Mouse (Mus musculus) CH12.LX (cell line): ENCODE results near the gene March1. TPM values are rescaled to one million over a fixed set of nuclear protein-coding genes. Genes with fewer than 3 reads are reported as not detected.

Experiments
- DNase-seq: peaks from one replicate; pipeline ENCODE4 v3.0.0-alpha.2; 2013; ENCODE audit errors: extremely low read depth
- H3K27ac ChIP-seq: 2 replicates; pipeline ENCODE4 v1.5.1; 2012; ENCODE audit warnings: low read depth, mild to moderate bottlenecking, control low read depth, moderate library complexity; ENCODE audit not compliant: insufficient read depth
- H3K27me3 ChIP-seq: replicated peaks from 2 replicates; pipeline ENCODE3; 2012; ENCODE audit warnings: inconsistent platforms
- H3K36me3 ChIP-seq, 2 experiments: replicated peaks in 1 of 2; 2 replicates each; pipeline versions ENCODE3 to v1.6.1; 2012; ENCODE audit warnings: inconsistent platforms in 1 of 2, low read length in 1 of 2, mild to moderate bottlenecking in 1 of 2, mixed read lengths in 1 of 2, moderate library complexity in 1 of 2; ENCODE audit not compliant: control insufficient read depth in 1 of 2, insufficient read depth in 1 of 2
- H3K4me1 ChIP-seq, 2 experiments: 2 replicates each; pipeline ENCODE4 v1.6.1; 2012; ENCODE audit warnings: inconsistent platforms in 1 of 2, moderate library complexity in 1 of 2; ENCODE audit not compliant: insufficient read depth in 2 of 2, control insufficient read depth in 1 of 2
- H3K4me2 ChIP-seq: 2 replicates; pipeline ENCODE4 v1.6.1; 2012; ENCODE audit warnings: low read depth, mild to moderate bottlenecking, control low read depth; ENCODE audit not compliant: poor library complexity, insufficient read depth, severe bottlenecking
- H3K4me3 ChIP-seq, 3 experiments: fragments of 150-350 bp in 1 of 3; sonication (generic) in 1 of 3; replicated peaks in 1 of 3; 2 replicates each; pipeline versions ENCODE3 to v1.5.1; 2011 to 2012; ENCODE audit warnings: low read depth in 2 of 3, low read length in 2 of 3, mild to moderate bottlenecking in 2 of 3, moderate library complexity in 2 of 3, control low read depth in 1 of 3, improper control_type of control experiment in 1 of 3, inconsistent platforms in 1 of 3, mixed read lengths in 1 of 3; ENCODE audit not compliant: poor library complexity in 1 of 3
- H3K79me2 ChIP-seq: replicated peaks from 2 replicates; pipeline ENCODE4 v1.6.1; 2012; ENCODE audit warnings: mild to moderate bottlenecking, moderate library complexity; ENCODE audit not compliant: control insufficient read depth, poor library complexity, insufficient read depth, severe bottlenecking; ENCODE audit errors: extremely low read depth
- H3K9ac ChIP-seq: 2 replicates; pipeline ENCODE4 v1.6.1; 2012; ENCODE audit warnings: low read depth, mild to moderate bottlenecking, control low read depth, moderate library complexity; ENCODE audit not compliant: insufficient read depth
- H3K9me3 ChIP-seq: replicated peaks from 2 replicates; pipeline ENCODE3; 2012; ENCODE audit warnings: low read length, inconsistent platforms, mixed read lengths
- BHLHE40 ChIP-seq: IDR thresholded peaks from 2 replicates; pipeline ENCODE4 v1.6.1; 2011; ENCODE audit warnings: mild to moderate bottlenecking, low read depth, low read length, improper control_type of control experiment
- CTCF ChIP-seq, 2 experiments: IDR thresholded peaks in 1 of 2; conservative IDR thresholded peaks in 1 of 2; 2 replicates each; pipeline ENCODE4 v1.5.1; 2011 to 2012; ENCODE audit warnings: low read depth in 2 of 2, low read length in 2 of 2, improper control_type of control experiment in 1 of 2, inconsistent platforms in 1 of 2, mild to moderate bottlenecking in 1 of 2, moderate library complexity in 1 of 2
- ETS1 ChIP-seq: conservative IDR thresholded peaks from 2 replicates; pipeline ENCODE4 v1.6.1; 2012; ENCODE audit warnings: low read depth, mild to moderate bottlenecking, inconsistent platforms, low read length, improper control_type of control experiment, moderate library complexity
- JUN ChIP-seq: IDR thresholded peaks from 2 replicates; pipeline ENCODE4 v1.6.1; 2011; ENCODE audit warnings: low read depth, mild to moderate bottlenecking, low read length, improper control_type of control experiment, moderate library complexity; ENCODE audit not compliant: insufficient read depth
- JUND ChIP-seq: conservative IDR thresholded peaks from 2 replicates; pipeline ENCODE4 v1.6.1; 2011; ENCODE audit warnings: low read depth, low read length, improper control_type of control experiment
- KAT2A ChIP-seq: IDR thresholded peaks from 2 replicates; pipeline ENCODE4 v1.6.1; 2012; ENCODE audit warnings: low read length, improper control_type of control experiment, inconsistent platforms; ENCODE audit not compliant: insufficient replicate concordance
- MAFK ChIP-seq: IDR thresholded peaks from 2 replicates; pipeline ENCODE4 v1.6.1; 2011; ENCODE audit warnings: low read length, improper control_type of control experiment; ENCODE audit not compliant: insufficient replicate concordance
- MEF2A ChIP-seq: IDR thresholded peaks from 2 replicates; pipeline ENCODE4 v1.6.1; 2014; ENCODE audit warnings: low read depth, mild to moderate bottlenecking, inconsistent platforms, low read length, improper control_type of control experiment, borderline replicate concordance
- NRF1 ChIP-seq: IDR thresholded peaks from 2 replicates; pipeline ENCODE4 v1.6.1; 2014; ENCODE audit warnings: low read depth, mild to moderate bottlenecking, inconsistent platforms, low read length, improper control_type of control experiment, moderate library complexity
- PAX5 ChIP-seq: IDR thresholded peaks from 2 replicates; pipeline ENCODE4 v1.6.1; 2012; ENCODE audit warnings: low read length, inconsistent platforms, mixed read lengths
- POLR2A ChIP-seq: IDR thresholded peaks from 2 replicates; pipeline ENCODE4 v1.6.1; 2011; ENCODE audit warnings: low read depth, mild to moderate bottlenecking, improper control_type of control experiment, low read length
- RAD21 ChIP-seq: IDR thresholded peaks from 2 replicates; pipeline ENCODE4 v1.6.1; 2011; ENCODE audit warnings: low read depth, mild to moderate bottlenecking, low read length, improper control_type of control experiment, moderate library complexity
- RCOR1 ChIP-seq: conservative IDR thresholded peaks from 2 replicates; pipeline ENCODE4 v1.6.1; 2012; ENCODE audit warnings: low read depth, mild to moderate bottlenecking, inconsistent platforms, low read length, improper control_type of control experiment
- SIN3A ChIP-seq: IDR thresholded peaks from 2 replicates; pipeline ENCODE4 v1.6.1; 2012; ENCODE audit warnings: low read length, improper control_type of control experiment, inconsistent platforms
- SMC3 ChIP-seq: IDR thresholded peaks from 2 replicates; pipeline ENCODE4 v1.6.1; 2011; ENCODE audit warnings: low read depth, low read length, improper control_type of control experiment
- TBP ChIP-seq: conservative IDR thresholded peaks from 2 replicates; pipeline ENCODE4 v1.6.1; 2011; ENCODE audit warnings: low read depth, low read length, improper control_type of control experiment
- USF1 ChIP-seq: IDR thresholded peaks from 2 replicates; pipeline ENCODE4 v1.6.1; 2014; ENCODE audit warnings: low read depth, mild to moderate bottlenecking, inconsistent platforms, low read length, improper control_type of control experiment
- ZKSCAN1 ChIP-seq: IDR thresholded peaks from 2 replicates; pipeline ENCODE4 v1.6.1; 2012; ENCODE audit warnings: low read depth, inconsistent platforms, low read length, improper control_type of control experiment, borderline replicate concordance
- ZMIZ1 ChIP-seq: IDR thresholded peaks from 2 replicates; pipeline ENCODE4 v1.6.1; 2012; ENCODE audit warnings: low read depth, mild to moderate bottlenecking, inconsistent platforms, low read length, improper control_type of control experiment
- dilution Hi-C: fragments of 300-500 bp; cut with MboI; formaldehyde crosslinking; loops from 2 replicates; pipeline ENCODE4 v1.14.3; 2020; ENCODE audit warnings: low sequenced_read_pairs; ENCODE audit not compliant: extremely low pct_unique_long_range_greater_than_20kb, extremely low pct_ligation_motif_present
- in situ Hi-C: fragments of 300-500 bp; cut with MboI; formaldehyde crosslinking; loops from 3 replicates; pipeline ENCODE4 v1.14.3; 2019; ENCODE audit warnings: low sequenced_read_pairs, low pct_ligation_motif_present, low pct_unique_long_range_greater_than_20kb, mixed read lengths
- polyA plus RNA-seq: library from polyadenylated mRNA; unstranded; fragments of >175 nt; gene quantifications from 2 replicates; pipeline ENCODE4 v1.2.1, GENCODE M21; 2012; ENCODE audit warnings: low read depth; ENCODE audit not compliant: insufficient read length
- total RNA-seq, 2 experiments: library from RNA; depleted of rRNA; stranded (reverse); fragments of 300-350 nt in 1 of 2; fragments of >200 nt in 1 of 2; gene quantifications; 2 replicates each; pipeline ENCODE4 v1.2.3; 2012 to 2014

The March1 gene
- total and polyA plus RNA-seq, 3 experiments = 0.16 to 0.21 TPM; not detected in 1

GRCm38 (mm10) chr8:66457057-66457456, 839.4 kb downstream of the March1 start:
- Histone ChIP-seq H3K9ac (no peak overlapping the region), H3K79me2 (no peaks in the 10 kb centered on the region), H3K9me3 (no peaks in the 10 kb centered on the region), H3K27me3 (no peaks in the 10 kb centered on the region), H3K4me3 (no peak overlapping the region), H3K4me1 (peaks cover 7 to 8% of the 10 kb centered on the region in 2 experiments; a peak in 2 of 4 replicates), H3K27ac (no peak overlapping the region), H3K36me3 (no peaks in the 10 kb centered on the region), H3K4me2 (no peak overlapping the region)
- in situ Hi-C loops = no loop called here
- no peak for DNase-seq
- TF ChIP-seq CTCF (conservative IDR thresholded peaks at IDR 0.05 in 1 of 2, IDR thresholded peaks at IDR 0.05 in 1 of 2; ENCODE audit: low read depth in 2 of 2, low read length in 2 of 2) = peak in 1 of 2 experiments; percentile 50; a peak in 2 of 4 replicates
- TF ChIP-seq MAFK = no peak
- dilution Hi-C loops = no loop called here

DNA sequence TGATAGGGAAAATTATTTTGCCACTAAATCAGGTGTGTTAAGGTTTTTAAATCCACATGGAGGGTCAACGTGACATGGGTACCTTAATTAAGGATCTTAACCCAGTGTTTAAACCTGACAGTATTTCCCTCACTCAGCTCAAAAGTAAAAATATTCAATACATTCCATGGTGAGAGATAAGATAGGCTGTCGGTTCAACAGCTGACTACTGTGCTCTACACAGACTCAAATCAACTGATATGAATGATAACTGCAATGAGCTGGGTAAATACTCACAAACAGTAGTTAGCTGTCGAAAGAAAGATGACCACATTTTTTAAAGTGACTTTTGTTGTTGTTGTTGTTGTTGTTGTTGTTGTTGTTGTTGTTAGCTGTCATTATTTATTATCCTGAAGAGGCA, 852.1 kb downstream of the March1 start:
- in situ Hi-C loops (no loop called here), dilution Hi-C loops (no loop called here)
- Histone ChIP-seq H3K9me3 (no peaks in the 10 kb centered on the region), H3K4me1 (no peaks in the 10 kb centered on the region), H3K27me3 (no peaks in the 10 kb centered on the region), H3K79me2 (no peaks in the 10 kb centered on the region), H3K27ac (no peak overlapping the region), H3K4me3 (no peak overlapping the region), H3K36me3 (peaks cover 0 to 6% of the 10 kb centered on the region in 2 experiments), H3K4me2 (no peak overlapping the region), H3K9ac (no peak overlapping the region)
- no peak for DNase-seq
- TF ChIP-seq JUN = no peak
- TF ChIP-seq SMC3 = no peak
- TF ChIP-seq ZKSCAN1 = no peak
- TF ChIP-seq ETS1 = no peak
- TF ChIP-seq POLR2A = no peak
- TF ChIP-seq TBP = no peak
- TF ChIP-seq RAD21 = no peak
- no peak for TF ChIP-seq BHLHE40
- TF ChIP-seq MEF2A = no peak
- TF ChIP-seq MAFK = no peak
- TF ChIP-seq JUND = no peak
- no peak for TF ChIP-seq PAX5
- no peak for TF ChIP-seq KAT2A
- no peak for TF ChIP-seq SIN3A
- no peak for TF ChIP-seq RCOR1
- TF ChIP-seq ZMIZ1 = no peak

GRCm38 (mm10) chr8:66476880-66477279, 859.2 kb downstream of the March1 start:
- H3K4me1 ChIP-seq = no peaks in the 10 kb centered on the region
- H3K27me3 ChIP-seq = no peaks in the 10 kb centered on the region
- no peaks in the 10 kb centered on the region for H3K79me2 ChIP-seq
- H3K4me2 ChIP-seq = no peak overlapping the region
- no peaks in the 10 kb centered on the region for H3K9me3 ChIP-seq
- in situ Hi-C loops (no loop called here), dilution Hi-C loops (no loop called here)
- H3K27ac ChIP-seq = no peak overlapping the region
- peaks cover 43 to 69% of the 10 kb centered on the region in 2 experiments for H3K36me3 ChIP-seq
- DNase-seq = no peak
- H3K4me3 ChIP-seq = no peak overlapping the region
- TF ChIP-seq USF1 = no peak
- TF ChIP-seq NRF1 = no peak
- TF ChIP-seq ZMIZ1 = no peak
- no peak for TF ChIP-seq MAFK
- H3K9ac ChIP-seq = no peak overlapping the region
